Mouse (Mus musculus) heart, embryonic 15.5 days (tissue): ENCODE measurements around the gene Zfp316. TPM values are rescaled to one million over a fixed set of nuclear protein-coding genes. Genes with fewer than 3 reads are reported as not detected.

Source experiments
- ATAC-seq: fragments of 200-750 bp; cut with Nextera tagmentation; replicated peaks from 2 replicates; pipeline ENCODE4 v1.8.0; 2017; ENCODE audit warnings: low read depth, moderate TSS enrichment; ENCODE audit not compliant: insufficient number of reproducible peaks, insufficient read depth, low FRiP score
- H3K27ac ChIP-seq: fragments of 300-500 bp; sonication (generic); 2 replicates; pipeline ENCODE4 v1.5.1; 2015; ENCODE audit warnings: mild to moderate bottlenecking, inconsistent platforms
- H3K27me3 ChIP-seq: fragments of 300-500 bp; sonication (generic); 2 replicates; pipeline ENCODE4 v1.6.1; 2015; ENCODE audit warnings: inconsistent platforms
- H3K36me3 ChIP-seq: fragments of 300-500 bp; sonication (generic); 2 replicates; pipeline ENCODE4 v1.6.1; 2015; ENCODE audit warnings: mild to moderate bottlenecking, inconsistent platforms
- H3K4me1 ChIP-seq: fragments of 300-500 bp; sonication (generic); replicated peaks from 2 replicates; pipeline ENCODE4 v1.6.1; 2015; ENCODE audit warnings: inconsistent platforms
- H3K4me2 ChIP-seq: fragments of 300-500 bp; sonication (generic); 2 replicates; pipeline ENCODE4 v1.6.1; 2015; ENCODE audit warnings: inconsistent platforms, mild to moderate bottlenecking, moderate library complexity
- H3K4me3 ChIP-seq: fragments of 300-500 bp; sonication (generic); 2 replicates; pipeline ENCODE4 v1.5.1; 2015; ENCODE audit warnings: mild to moderate bottlenecking, inconsistent platforms
- H3K9ac ChIP-seq: fragments of 300-500 bp; sonication (generic); 2 replicates; pipeline ENCODE4 v1.6.1; 2015; ENCODE audit warnings: mild to moderate bottlenecking, inconsistent platforms
- H3K9me3 ChIP-seq: fragments of 300-500 bp; sonication (generic); replicated peaks from 2 replicates; pipeline ENCODE4 v1.6.1; 2016; ENCODE audit warnings: inconsistent platforms
- WGBS: fragments of 180-500 bp; shearing (Covaris S2); methylation state at CpG from one replicate; pipeline ENCODE4 v1.1.7; 2015; ENCODE audit warnings: mixed read lengths; 5-methylcytosine and 5-hydroxymethylcytosine counted together
- polyA plus RNA-seq: library from polyadenylated mRNA; unstranded; fragments of >200 nt; fragmentation: Nextera tagmentation; extraction: Ambion mirVana; gene quantifications from 2 replicates; pipeline ENCODE4 v1.2.1, GENCODE M21; 2015

Zfp316 gene
- polyA plus RNA-seq, 1 experiment from 2014 or later, result 2.2 TPM

DNA sequence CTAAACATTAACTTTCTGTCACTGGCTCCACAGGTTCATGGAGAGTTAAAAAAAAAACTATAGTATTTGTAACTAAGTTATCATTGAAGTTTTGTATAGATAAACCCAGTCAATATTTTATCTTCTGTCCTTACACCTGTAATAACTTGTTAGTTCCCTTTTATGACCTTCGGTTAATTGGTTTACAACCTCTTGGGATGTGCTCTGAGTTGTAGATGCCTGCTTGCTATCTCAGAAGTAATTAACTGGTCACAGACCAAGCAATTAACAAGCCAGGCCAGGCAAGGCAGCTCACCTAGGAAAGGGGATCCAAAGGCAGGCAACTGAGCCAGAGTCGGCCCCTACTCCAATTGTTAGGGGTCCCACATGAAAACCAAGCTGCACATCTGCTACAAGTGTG, 56.0 kb downstream of the Zfp316 start:
- ATAC-seq, result no peak
- 74% methylated on average over 2 of the region's 2 CpGs for WGBS
- Histone ChIP-seq H3K4me1 (no peaks in the 10 kb centered on the region), H3K9ac (no peak overlapping the region), H3K27ac (no peak overlapping the region), H3K4me3 (no peak overlapping the region), H3K27me3 (no peaks in the 10 kb centered on the region), H3K9me3 (no peaks in the 10 kb centered on the region), H3K4me2 (no peak overlapping the region), H3K36me3 (no peaks in the 10 kb centered on the region)

DNA sequence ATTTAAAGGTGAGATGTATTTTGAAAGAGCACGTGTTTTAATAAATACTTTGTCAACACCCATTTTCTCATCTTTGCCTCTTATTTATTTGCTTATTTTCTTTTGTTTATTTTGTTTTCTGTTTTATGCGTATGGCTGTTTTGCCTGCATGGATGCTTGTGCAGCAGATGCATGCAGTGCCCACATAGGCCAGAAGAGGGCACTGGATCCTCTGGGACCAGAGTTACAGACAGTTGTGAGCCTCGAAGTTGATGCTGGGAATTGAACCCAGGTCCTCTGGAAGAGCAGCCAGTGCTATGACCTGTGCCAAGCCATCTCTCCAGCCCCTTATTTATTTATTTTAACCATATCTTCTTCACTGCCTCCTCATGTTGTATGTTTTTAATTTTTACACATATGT, 64.8 kb downstream of the Zfp316 start:
- 79% methylated on average over 3 of the region's 3 CpGs for WGBS
- Histone ChIP-seq H3K27me3 (no peaks in the 10 kb centered on the region), H3K9me3 (no peaks in the 10 kb centered on the region), H3K4me1 (no peaks in the 10 kb centered on the region), H3K9ac (no peak overlapping the region), H3K4me2 (no peak overlapping the region), H3K4me3 (no peak overlapping the region), H3K27ac (no peak overlapping the region), H3K36me3 (no peaks in the 10 kb centered on the region)
- ATAC-seq, result no peak

Other genes with a start within 250 kb of the Zfp316 start
- gene Rnf216, start 157.0 kb downstream of the Zfp316 start, polyA plus RNA-seq, result 23.9 and 27.5 TPM in 2 replicates
- not detected in 2 replicates for gene Olfr718-ps1, start 122.4 kb downstream of the Zfp316 start, polyA plus RNA-seq
- gene Rbak, start 89.2 kb downstream of the Zfp316 start, polyA plus RNA-seq, result 6.8 and 9.3 TPM in 2 replicates
- not detected in 2 replicates for gene Spdye4b, start 89.0 kb downstream of the Zfp316 start, polyA plus RNA-seq
- gene Spdye4a, start 43.1 kb downstream of the Zfp316 start, polyA plus RNA-seq, result not detected in 2 replicates
- gene Zfp12, start 34.9 kb downstream of the Zfp316 start, polyA plus RNA-seq, result 6.1 and 8.8 TPM in 2 replicates
- not detected in 2 replicates for gene Zfp853, start 23.6 kb upstream of the Zfp316 start, polyA plus RNA-seq
- gene E130309D02Rik, start 45.3 kb upstream of the Zfp316 start, polyA plus RNA-seq, result 18.7 and 25.7 TPM in 2 replicates
- 49.8 and 56.0 TPM in 2 replicates for gene Zdhhc4, start 59.2 kb upstream of the Zfp316 start, polyA plus RNA-seq
- 0.06 TPM in 1 of 2 replicates, not detected in the other for gene Grid2ip, start 87.3 kb upstream of the Zfp316 start, polyA plus RNA-seq
- gene Kdelr2, start 133.8 kb upstream of the Zfp316 start, polyA plus RNA-seq, result 217 and 221 TPM in 2 replicates
- 7.9 and 9.3 TPM in 2 replicates for gene Daglb, start 194.6 kb upstream of the Zfp316 start, polyA plus RNA-seq